Mouse (Mus musculus): ENCODE results near the gene Abhd4.

The Abhd4 gene

GRCm38 (mm10) chr14:54284839-54285238, 30.9 kb downstream of the Abhd4 start, which contains the start of gene Olfr49:
Olfr49 (minus strand) TSS chr14:54284939.
- DNase-seq (ENCODE audit: low spot score) = no peak

- no peak for DNase-seq (ENCODE audit: low spot score)
Observed at GRCm38 (mm10) chr14:54300136-54300535, 46.1 kb downstream of the Abhd4 start.

- no peak for DNase-seq (ENCODE audit: low spot score)
Observed at GRCm38 (mm10) chr14:54300676-54301075, 46.7 kb downstream of the Abhd4 start.

DNA sequence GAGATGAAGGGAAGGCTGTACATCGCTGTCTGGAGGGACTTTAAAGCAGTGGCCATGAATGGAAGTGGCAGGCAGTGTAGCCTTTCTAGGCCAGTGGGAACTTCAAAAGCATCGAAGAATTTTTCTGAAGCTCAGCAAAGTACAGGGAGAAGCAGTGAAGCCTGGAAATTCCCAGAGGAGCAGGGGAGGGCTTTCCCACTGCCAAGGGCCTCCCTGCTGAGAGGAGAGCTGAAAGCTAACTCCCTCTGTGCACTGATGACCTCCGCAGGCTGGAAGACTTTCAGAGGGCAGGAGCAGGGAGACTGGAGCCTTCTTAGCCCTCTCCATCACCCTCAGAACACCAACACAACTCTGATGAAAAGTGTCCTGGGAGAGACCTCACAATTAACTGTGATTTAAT, 57.8 kb downstream of the Abhd4 start:
- DNase-seq (ENCODE audit: low spot score) = no peak
